Mouse (Mus musculus): ENCODE results near the gene Nek10.
"Not testable (repeated sequence)": the region's sequence is repeated elsewhere in the genome, so short reads cannot be mapped to it uniquely, and the experiment has no call there.

Nek10 gene

DNA sequence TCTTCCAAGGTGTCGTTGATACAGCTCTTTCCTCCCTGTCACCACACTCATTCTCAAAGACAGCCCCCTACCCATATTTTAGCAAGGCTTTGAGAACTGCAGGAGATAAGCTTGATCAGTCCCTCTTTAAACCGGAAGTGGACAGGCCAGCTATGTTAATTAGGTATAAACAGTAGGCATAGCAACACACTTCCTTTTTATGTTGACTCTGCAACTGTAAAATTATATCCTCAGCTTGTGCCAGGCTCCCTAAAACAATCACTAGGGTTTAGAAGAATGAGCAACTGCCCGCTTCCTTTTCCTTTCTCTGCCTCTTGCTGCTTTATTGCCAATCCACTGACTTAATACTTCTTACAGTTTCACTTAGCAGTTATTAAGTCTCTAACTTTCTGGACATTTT is 67.2 kb downstream of the Nek10 start:
- DNase-seq (ENCODE audit: low spot score in 2 of 2): no peak

- no peak for DNase-seq (ENCODE audit: low spot score in 2 of 2)
These were observed 67.9 kb downstream of the Nek10 start for GRCm38 (mm10) chr14:14871121-14871520.

GRCm38 (mm10) chr14:14871700-14872099 is 68.5 kb downstream of the Nek10 start:
- DNase-seq (ENCODE audit: low spot score in 2 of 2): no peak

DNA sequence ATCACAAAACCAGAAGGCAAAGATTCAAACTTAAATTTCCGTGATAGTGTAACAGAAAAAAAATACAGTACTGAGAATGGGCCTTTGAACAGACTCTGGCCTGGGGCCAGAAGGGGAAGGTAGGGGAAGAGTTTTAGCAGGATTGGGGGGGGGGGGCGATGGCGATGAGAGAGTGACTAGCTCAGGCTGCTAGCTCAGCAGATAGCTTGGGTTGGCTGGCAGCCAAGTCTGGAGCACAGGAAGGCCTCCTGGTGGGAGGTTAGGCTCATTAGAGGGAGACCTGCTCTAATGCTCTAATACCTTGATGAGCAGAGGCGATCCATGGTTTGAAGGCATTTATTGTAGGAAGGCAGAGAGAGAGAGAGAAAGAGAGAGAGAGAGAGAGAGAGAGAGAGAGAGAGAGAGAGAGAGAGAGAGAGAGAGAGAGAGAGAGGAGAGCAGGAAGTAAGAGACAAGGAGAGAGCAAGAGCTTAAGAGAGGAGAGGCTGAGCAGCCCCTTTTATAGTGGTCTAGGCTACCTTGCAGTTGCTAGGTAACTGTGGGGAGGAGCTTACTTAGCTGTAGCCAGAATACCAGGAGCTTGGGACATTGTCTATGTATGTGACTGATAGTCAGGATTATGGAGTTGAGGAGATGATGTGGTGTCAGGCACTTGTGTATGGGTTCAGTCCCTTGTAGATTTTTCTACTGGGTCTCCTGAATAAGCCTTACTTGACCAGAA is 90.9 kb downstream of the Nek10 start:
- no peak for DNase-seq (ENCODE audit: low spot score in 2 of 2)

- no peak for DNase-seq (ENCODE audit: low spot score in 2 of 2)
These were observed 91.6 kb downstream of the Nek10 start for GRCm38 (mm10) chr14:14894776-14895175.

DNA sequence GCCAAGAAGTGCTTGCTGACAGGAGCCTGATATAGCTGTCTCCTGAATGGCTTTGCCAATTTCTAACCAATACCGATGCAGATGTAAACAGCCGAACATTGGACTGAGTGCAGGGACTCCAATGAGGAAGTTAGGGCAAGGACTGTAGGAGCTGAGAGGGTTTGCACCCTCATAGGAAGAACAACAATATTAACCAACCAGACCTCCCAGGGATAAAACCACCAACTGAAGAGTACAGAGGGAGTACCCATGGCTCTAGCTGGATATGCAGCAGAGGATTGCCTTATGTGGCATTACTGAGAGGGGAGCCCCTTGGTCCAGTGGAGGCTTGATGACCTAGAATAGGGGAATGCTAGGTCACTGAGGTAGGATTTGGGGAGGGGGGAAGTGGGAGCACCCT is 92.1 kb downstream of the Nek10 start:
- no peak for DNase-seq (ENCODE audit: low spot score in 2 of 2)

DNA sequence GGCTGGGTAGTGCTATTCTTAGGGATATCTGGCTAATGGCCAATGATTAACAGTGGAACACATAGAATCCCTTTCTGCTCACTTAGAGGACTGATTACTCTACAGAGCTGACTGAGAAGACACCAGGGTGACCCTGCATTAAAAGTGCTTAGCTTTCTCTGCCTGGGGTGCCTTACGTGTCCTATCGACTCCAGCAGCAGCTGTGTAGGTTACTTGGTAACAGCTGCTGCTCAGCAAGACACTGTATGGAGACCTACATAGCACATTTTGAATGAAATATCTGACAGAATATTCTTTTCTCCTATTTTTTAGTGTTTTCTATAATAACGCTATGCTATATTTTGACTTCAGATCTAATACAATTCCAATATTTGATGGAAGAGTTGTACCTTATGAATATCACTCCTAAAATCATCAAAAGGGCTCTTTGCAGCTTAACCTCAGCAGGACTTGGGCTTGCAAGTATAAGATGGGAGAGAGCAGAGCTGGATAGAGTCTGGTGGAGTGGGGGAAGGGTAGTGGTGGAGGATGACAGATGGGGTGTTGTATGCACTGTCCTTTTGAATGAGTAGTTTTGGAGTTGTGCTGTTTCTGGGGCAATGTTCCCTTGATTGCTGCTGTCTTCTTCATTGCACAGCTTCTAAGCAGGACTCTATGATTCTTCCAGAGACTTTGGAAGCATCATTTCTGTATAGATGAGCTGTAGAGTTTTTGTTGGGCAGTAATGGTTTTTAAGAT is 93.4 kb downstream of the Nek10 start:
- DNase-seq (ENCODE audit: low spot score in 2 of 2): no peak

DNA sequence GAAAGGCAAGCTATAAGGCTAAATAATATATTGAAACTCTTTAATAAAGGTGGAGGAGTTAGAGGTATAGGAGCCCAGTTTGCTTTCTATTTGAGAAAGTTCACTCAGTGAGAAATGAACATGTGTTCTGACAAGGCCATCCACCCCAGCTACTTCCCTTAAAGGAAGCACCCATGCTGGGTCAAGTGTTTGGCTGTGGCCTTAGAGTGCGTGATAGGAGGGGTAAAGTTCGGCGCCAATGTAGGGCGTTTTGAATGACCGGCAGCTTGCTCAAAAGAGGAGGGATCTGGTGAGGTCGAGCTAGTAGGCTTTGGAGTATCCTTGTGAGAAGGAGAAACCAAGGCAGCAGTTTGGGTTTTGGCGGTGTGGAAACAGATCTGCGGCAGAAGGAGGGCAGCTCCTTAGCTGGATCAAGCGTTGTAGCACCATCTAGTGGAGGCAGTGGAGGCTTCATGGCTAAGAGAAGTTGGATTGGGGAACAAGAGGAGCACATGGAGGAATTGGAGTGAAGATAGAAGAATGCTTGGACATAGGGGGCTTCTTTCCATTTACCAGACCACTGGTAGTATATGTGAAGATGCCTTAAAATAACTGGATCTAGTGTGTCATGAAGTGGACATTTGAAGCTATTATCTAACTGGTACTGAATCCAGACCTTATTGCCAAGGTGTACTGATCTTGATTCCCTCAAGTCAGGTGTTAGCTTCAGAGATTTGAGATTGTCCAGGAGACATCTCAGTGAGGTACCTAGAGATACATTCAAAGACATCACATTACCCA is 101.7 kb downstream of the Nek10 start:
- peak in 1 of 2 experiments; percentile 31 for DNase-seq (ENCODE audit: low spot score in 2 of 2)

GRCm38 (mm10) chr14:14905530-14905852 is 102.3 kb downstream of the Nek10 start:
- no peak for DNase-seq (ENCODE audit: low spot score in 2 of 2)

DNA sequence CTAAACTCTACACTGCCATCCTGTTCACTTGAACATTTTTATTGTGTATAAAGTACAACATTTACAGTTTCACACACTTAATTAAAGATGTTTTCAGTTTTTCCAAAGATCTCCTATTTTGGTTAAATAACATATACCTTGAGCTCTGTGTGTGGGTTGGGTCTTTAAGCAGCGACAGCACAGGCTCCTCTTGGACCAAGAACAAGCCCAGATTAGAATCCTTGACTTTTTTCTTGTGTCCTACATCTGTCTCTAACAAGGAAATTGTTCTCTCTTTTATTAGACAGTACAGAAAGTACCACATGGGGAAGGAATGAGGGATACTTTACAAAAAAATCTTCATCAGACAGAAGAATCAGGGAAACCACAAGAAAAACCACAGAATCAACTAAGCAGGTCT is 122.4 kb downstream of the Nek10 start:
- DNase-seq (ENCODE audit: low spot score in 2 of 2): no peak

DNA sequence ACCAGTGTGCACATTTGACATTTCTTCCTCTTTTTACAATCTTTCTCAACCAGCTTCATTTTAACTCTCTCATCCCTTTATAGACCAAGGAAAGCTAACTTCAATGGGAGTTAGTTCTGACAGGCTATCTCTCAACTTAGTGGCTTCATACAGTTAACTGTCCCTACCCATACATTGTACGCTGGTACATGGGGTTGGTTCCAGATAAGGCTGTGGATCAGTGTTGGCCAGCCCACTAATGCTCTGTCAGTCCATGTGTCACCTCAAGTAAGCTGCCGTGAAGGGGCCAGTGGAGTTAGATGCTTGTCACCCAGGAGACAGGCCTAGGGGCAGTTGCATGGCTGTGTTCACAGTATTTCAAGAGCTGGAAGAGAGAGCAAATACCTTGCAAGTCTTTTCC is 124.3 kb downstream of the Nek10 start:
- no peak for DNase-seq (ENCODE audit: low spot score in 2 of 2)

GRCm38 (mm10) chr14:14934977-14935376 is 131.8 kb downstream of the Nek10 start:
- DNase-seq (ENCODE audit: low spot score in 2 of 2): no peak

GRCm38 (mm10) chr14:14945930-14946329 is 142.7 kb downstream of the Nek10 start:
- DNase-seq (ENCODE audit: low spot score in 2 of 2): no peak

DNA sequence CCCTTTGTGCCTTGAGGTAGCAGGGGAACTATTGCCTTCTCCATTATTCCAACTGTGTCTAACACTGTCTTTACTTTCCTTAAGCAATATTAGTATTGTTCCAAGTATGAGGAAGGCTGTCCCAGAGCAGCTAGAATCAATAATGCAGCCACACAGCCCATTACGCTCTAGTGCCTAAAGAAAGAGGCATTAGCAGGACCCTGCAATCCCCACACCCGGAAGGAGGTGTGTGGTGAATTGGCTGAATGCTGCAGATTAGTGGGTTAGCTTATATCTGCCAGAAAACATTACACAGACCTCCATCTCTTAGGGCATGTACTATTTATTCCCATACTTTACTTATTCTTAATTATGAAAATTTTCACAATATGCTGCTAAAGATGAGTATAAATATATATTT is 145.8 kb downstream of the Nek10 start:
- no peak for DNase-seq (ENCODE audit: low spot score in 2 of 2)

DNA sequence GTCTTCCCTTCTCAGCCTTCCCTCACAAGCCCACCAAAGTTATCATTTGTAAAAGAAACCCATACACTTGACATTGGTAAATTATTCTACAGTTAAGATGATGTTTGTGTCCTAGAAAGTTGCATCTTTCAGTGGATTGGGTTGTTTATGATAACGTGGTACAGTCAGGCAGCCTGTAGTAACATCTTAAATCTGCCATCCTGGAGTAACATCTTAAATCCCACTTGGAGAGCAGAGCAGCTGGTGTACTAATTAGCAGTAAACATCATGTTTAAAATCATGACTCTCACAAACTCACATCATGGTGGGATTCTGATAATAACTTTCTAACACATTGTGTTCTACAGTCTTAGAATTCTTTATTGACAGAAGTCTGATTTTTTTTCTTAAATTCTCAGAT is 148.6 kb downstream of the Nek10 start:
- DNase-seq (ENCODE audit: low spot score in 2 of 2): no peak

GRCm38 (mm10) chr14:14959780-14960440 is 156.7 kb downstream of the Nek10 start:
- no peak for DNase-seq (ENCODE audit: low spot score in 2 of 2)

- DNase-seq (ENCODE audit: low spot score in 2 of 2): no peak
These were observed 157.3 kb downstream of the Nek10 start for GRCm38 (mm10) chr14:14960441-14960988.

- no peak for DNase-seq (ENCODE audit: low spot score in 2 of 2)
These were observed 167.4 kb downstream of the Nek10 start for GRCm38 (mm10) chr14:14970633-14971032.

- DNase-seq (ENCODE audit: low spot score in 2 of 2): no peak
These were observed 167.8 kb downstream of the Nek10 start for GRCm38 (mm10) chr14:14971056-14971455.

- DNase-seq (ENCODE audit: low spot score in 2 of 2): no peak
These were observed 170.9 kb downstream of the Nek10 start for GRCm38 (mm10) chr14:14974156-14974555.

DNA sequence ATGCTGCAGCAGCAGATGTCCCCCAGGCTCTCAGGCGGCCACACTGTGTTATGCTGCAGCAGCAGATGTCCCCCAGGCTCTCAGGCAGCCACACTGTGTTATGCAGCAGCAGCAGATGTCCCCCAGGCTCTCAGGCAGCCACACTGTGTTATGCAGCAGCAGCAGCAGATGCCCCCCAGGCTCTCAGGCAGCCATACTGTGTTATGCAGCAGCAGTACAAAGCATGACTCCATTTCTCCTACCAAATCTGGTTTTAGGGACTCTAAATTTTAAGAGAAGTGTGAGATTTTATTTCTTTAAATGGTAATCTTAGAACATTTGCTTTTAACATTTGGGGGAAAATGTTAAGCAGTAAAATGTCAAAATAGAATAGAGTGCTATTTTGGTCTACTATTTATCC is 180.9 kb downstream of the Nek10 start:
- not testable (repeated sequence) for DNase-seq (ENCODE audit: low spot score in 2 of 2)
